Mouse (Mus musculus) limb, embryonic 10.5 days (tissue): ENCODE data around the gene Adamts4. TPM values are rescaled to one million over a fixed set of nuclear protein-coding genes. Genes with fewer than 3 reads are reported as not detected.
A peak's percentile ranks its signal among the peaks of the same experiment; 100 is the strongest.
"Not testable (repeated sequence)": the region's sequence is repeated elsewhere in the genome, so short reads cannot be mapped to it uniquely, and the experiment has no call there.

Experiments used
- DNase-seq: peaks from one replicate; pipeline ENCODE4 v3.0.0-alpha.2; 2017; ENCODE audit warnings: low spot score
- H3K27ac ChIP-seq: fragments of 300-500 bp; sonication (generic); 2 replicates; pipeline ENCODE4 v1.5.1; 2016; ENCODE audit warnings: mild to moderate bottlenecking
- H3K27me3 ChIP-seq: fragments of 300-500 bp; sonication (generic); 2 replicates; pipeline ENCODE4 v1.6.1; 2016; ENCODE audit warnings: low read depth, mild to moderate bottlenecking; ENCODE audit not compliant: poor library complexity, severe bottlenecking
- H3K36me3 ChIP-seq: fragments of 300-500 bp; sonication (generic); 2 replicates; pipeline ENCODE4 v1.6.1; 2016; ENCODE audit warnings: mild to moderate bottlenecking, moderate library complexity
- H3K4me1 ChIP-seq: fragments of 300-500 bp; sonication (generic); 2 replicates; pipeline ENCODE4 v1.6.1; 2016
- H3K4me3 ChIP-seq: fragments of 300-500 bp; sonication (generic); 2 replicates; pipeline ENCODE4 v1.5.1; 2016; ENCODE audit warnings: mild to moderate bottlenecking, moderate library complexity
- H3K9me3 ChIP-seq: fragments of 300-500 bp; sonication (generic); replicated peaks from 2 replicates; pipeline ENCODE4 v1.6.1; 2016; ENCODE audit warnings: mild to moderate bottlenecking
- WGBS: fragments of 180-500 bp; shearing (Covaris S2); methylation state at CpG from one replicate; pipeline ENCODE4 v1.1.7; 2016; 5-methylcytosine and 5-hydroxymethylcytosine counted together
- polyA plus RNA-seq: library from polyadenylated mRNA; unstranded; fragments of >200 nt; fragmentation: Nextera tagmentation; extraction: Ambion mirVana; gene quantifications from 2 replicates; pipeline ENCODE4 v1.2.1, GENCODE M21; 2016

The Adamts4 gene
- polyA plus RNA-seq, 1 experiment from 2014 or later: 10.5 TPM

DNA sequence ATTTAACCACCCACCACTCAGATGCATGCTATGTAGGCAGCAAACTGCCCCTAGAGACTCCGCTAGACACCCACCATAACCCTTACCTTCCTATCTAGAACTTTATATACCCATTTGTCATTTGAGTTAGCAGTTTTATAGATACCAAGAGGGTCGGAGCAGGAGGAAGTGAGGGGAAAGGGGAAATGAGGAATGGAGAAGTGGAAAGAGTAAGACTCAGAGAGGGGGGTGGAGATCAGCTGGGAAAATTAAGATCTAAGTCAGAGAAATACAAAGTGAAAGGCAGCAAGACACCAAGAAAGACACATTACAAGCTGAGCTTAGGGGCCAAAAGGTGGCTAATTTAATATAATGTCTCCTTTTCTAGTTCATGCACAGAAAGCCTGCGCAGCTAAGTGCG, 15.7 kb upstream of the Adamts4 start:
- Histone ChIP-seq H3K27ac (no peak overlapping the region), H3K4me1 (peaks cover 25% of the 10 kb centered on the region), H3K9me3 (no peaks in the 10 kb centered on the region), H3K27me3 (no peaks in the 10 kb centered on the region), H3K4me3 (no peak overlapping the region), H3K36me3 (peaks cover 64% of the 10 kb centered on the region)
- DNase-seq: no peak
- 86% methylated on average over 4 of the region's 4 CpGs for WGBS

- Histone ChIP-seq H3K4me1 (peaks cover 13% of the 10 kb centered on the region), H3K27ac (no peak overlapping the region), H3K36me3 (peaks cover 77% of the 10 kb centered on the region), H3K4me3 (no peak overlapping the region), H3K9me3 (no peaks in the 10 kb centered on the region), H3K27me3 (no peaks in the 10 kb centered on the region)
- 96% methylated on average over 4 of the region's 4 CpGs for WGBS
- DNase-seq: no peak
Measured at GRCm38 (mm10) chr1:171235791-171236190, 14.4 kb upstream of the Adamts4 start.

- no peak overlapping the region for H3K4me3 ChIP-seq
- no peaks in the 10 kb centered on the region for H3K27me3 ChIP-seq
- no peaks in the 10 kb centered on the region for H3K9me3 ChIP-seq
- 89% methylated on average over 6 of the region's 6 CpGs for WGBS
- DNase-seq: no peak
- H3K27ac ChIP-seq: no peak overlapping the region
- no peaks in the 10 kb centered on the region for H3K4me1 ChIP-seq
- H3K36me3 ChIP-seq: peaks cover 93% of the 10 kb centered on the region
Measured at GRCm38 (mm10) chr1:171237438-171237837, 12.8 kb upstream of the Adamts4 start.

DNA sequence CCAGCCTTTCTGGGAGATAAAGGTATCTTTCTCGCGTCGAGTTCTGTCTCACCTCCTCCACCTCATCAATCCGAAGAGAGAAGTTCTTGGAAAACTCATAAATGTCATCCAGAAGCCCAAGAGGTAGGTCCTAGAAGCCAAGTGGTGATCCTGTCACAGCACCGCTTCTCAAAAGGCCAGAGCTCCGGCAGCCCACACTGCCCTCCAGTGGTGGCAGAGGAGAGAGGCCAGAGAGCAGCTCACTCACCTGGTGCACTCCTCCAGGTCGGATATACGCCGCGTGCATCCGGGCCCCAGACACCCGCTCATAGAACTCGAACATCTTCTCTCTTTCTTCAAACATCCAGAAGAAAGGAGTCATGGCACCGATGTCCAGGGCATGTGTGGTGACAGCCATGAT, 11.8 kb upstream of the Adamts4 start:
- no peak overlapping the region for H3K4me3 ChIP-seq
- H3K4me1 ChIP-seq: no peaks in the 10 kb centered on the region
- WGBS: 77% methylated on average over 14 of the region's 14 CpGs
- H3K27ac ChIP-seq: no peak overlapping the region
- H3K36me3 ChIP-seq: peaks cover 100% of the 10 kb centered on the region
- H3K27me3 ChIP-seq: no peaks in the 10 kb centered on the region
- peak; percentile 75 for DNase-seq
- no peaks in the 10 kb centered on the region for H3K9me3 ChIP-seq

- Histone ChIP-seq H3K36me3 (peaks cover 97% of the 10 kb centered on the region), H3K27ac (no peak overlapping the region), H3K4me3 (no peak overlapping the region), H3K9me3 (no peaks in the 10 kb centered on the region), H3K27me3 (no peaks in the 10 kb centered on the region), H3K4me1 (no peaks in the 10 kb centered on the region)
- no peak for DNase-seq
- WGBS: 83% methylated on average over 15 of the region's 15 CpGs
Measured at GRCm38 (mm10) chr1:171239992-171240744, 10.1 kb upstream of the Adamts4 start.

GRCm38 (mm10) chr1:171240911-171241310, 9.3 kb upstream of the Adamts4 start:
- Histone ChIP-seq H3K27ac (no peak overlapping the region), H3K27me3 (no peaks in the 10 kb centered on the region), H3K36me3 (peaks cover 97% of the 10 kb centered on the region), H3K9me3 (no peaks in the 10 kb centered on the region), H3K4me1 (peaks cover 5% of the 10 kb centered on the region), H3K4me3 (no peak overlapping the region)
- 91% methylated on average over 10 of the region's 10 CpGs for WGBS
- DNase-seq: no peak

DNA sequence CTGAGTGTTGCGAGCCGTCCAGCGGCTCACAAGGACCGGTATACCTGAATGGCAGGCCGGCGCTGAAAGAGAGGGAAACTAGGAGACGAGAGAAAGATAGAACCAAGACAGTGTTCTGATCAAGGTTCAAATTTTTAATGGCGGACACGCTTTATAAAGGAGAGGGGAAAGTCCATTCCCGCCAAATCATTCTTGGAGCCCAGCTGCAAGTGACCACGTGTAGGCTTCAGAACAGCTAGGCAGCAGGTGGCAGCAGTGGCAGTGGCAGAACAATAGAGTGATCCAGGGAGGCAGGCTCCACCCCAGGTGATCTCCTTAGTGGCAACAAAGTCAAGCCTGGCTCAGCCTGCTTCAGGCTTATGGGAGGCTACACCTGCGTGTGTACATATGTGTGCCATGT, 8.3 kb upstream of the Adamts4 start:
- Histone ChIP-seq H3K36me3 (peaks cover 86% of the 10 kb centered on the region), H3K4me1 (peaks cover 10% of the 10 kb centered on the region)
- not testable (repeated sequence) for H3K9me3 ChIP-seq, DNase-seq, H3K4me3 ChIP-seq, H3K27ac ChIP-seq, H3K27me3 ChIP-seq
- 90% methylated on average over 12 of the region's 12 CpGs for WGBS

- no peaks in the 10 kb centered on the region for H3K27me3 ChIP-seq
- H3K4me3 ChIP-seq: no peak overlapping the region; the same call in 1 of the 2 replicates
- H3K27ac ChIP-seq: no peak overlapping the region
- H3K36me3 ChIP-seq: peaks cover 52% of the 10 kb centered on the region
- WGBS: 93% methylated on average over 8 of the region's 8 CpGs
- no peak for DNase-seq
- H3K4me1 ChIP-seq: peaks cover 42% of the 10 kb centered on the region
- no peaks in the 10 kb centered on the region for H3K9me3 ChIP-seq
Measured at GRCm38 (mm10) chr1:171245353-171245752, 4.9 kb upstream of the Adamts4 start.

GRCm38 (mm10) chr1:171246709-171247452, 3.3 kb upstream of the Adamts4 start:
- under 1% methylated on average over 41 of the region's 41 CpGs for WGBS
- no peaks in the 10 kb centered on the region for H3K27me3 ChIP-seq
- peak overlapping the region; percentile 64 for H3K4me3 ChIP-seq
- peaks cover 37% of the 10 kb centered on the region for H3K36me3 ChIP-seq
- no peaks in the 10 kb centered on the region for H3K9me3 ChIP-seq
- peak; percentile 100 for DNase-seq
- peak overlapping the region; percentile 89 for H3K27ac ChIP-seq
- H3K4me1 ChIP-seq: peaks cover 57% of the 10 kb centered on the region

GRCm38 (mm10) chr1:171247453-171247841, 2.8 kb upstream of the Adamts4 start:
- Histone ChIP-seq H3K27me3 (no peaks in the 10 kb centered on the region), H3K9me3 (no peaks in the 10 kb centered on the region), H3K27ac (peak overlapping the region; percentile 89), H3K4me3 (peak overlapping the region; percentile 64), H3K4me1 (peaks cover 63% of the 10 kb centered on the region), H3K36me3 (peaks cover 31% of the 10 kb centered on the region)
- 13% methylated on average over 13 of the region's 13 CpGs for WGBS
- DNase-seq: no peak

GRCm38 (mm10) chr1:171247916-171248315, 2.3 kb upstream of the Adamts4 start:
- 33% methylated on average over 4 of the region's 4 CpGs for WGBS
- H3K4me1 ChIP-seq: peaks cover 67% of the 10 kb centered on the region
- no peak for DNase-seq

GRCm38 (mm10) chr1:171248386-171249226, 1.6 kb upstream of the Adamts4 start:
- 49% methylated on average over 3 of the region's 3 CpGs for WGBS
- DNase-seq: no peak
- Histone ChIP-seq H3K27ac (peak overlapping the region; percentile 89), H3K9me3 (no peaks in the 10 kb centered on the region), H3K4me1 (peaks cover 71% of the 10 kb centered on the region), H3K36me3 (peaks cover 29% of the 10 kb centered on the region), H3K4me3 (no peak overlapping the region; the same call in 1 of the 2 replicates), H3K27me3 (no peaks in the 10 kb centered on the region)

More at GRCm38 (mm10) chr1:171247916-171248315, 2.3 kb upstream of the Adamts4 start:
- H3K4me3 ChIP-seq: peak overlapping the region; percentile 64
- H3K27ac ChIP-seq: peak overlapping the region; percentile 89
- H3K9me3 ChIP-seq: no peaks in the 10 kb centered on the region
- no peaks in the 10 kb centered on the region for H3K27me3 ChIP-seq
- peaks cover 29% of the 10 kb centered on the region for H3K36me3 ChIP-seq
